Mouse (Mus musculus) MEL (cell line): ENCODE results near the gene Mdk. TPM values are rescaled to one million over a fixed set of nuclear protein-coding genes. Genes with fewer than 3 reads are reported as not detected.

Experiments
- DNase-seq: peaks from one replicate; pipeline ENCODE4 v3.0.0; 2011; ENCODE audit warnings: low read depth, low spot score
- H3K27ac ChIP-seq: 2 replicates; pipeline ENCODE4 v1.5.1; 2012; ENCODE audit warnings: low read depth, mild to moderate bottlenecking, control low read depth, low read length, moderate library complexity; ENCODE audit not compliant: control insufficient read depth
- H3K27me3 ChIP-seq, 2 experiments: fragments of 150-350 bp in 1 of 2; sonication (generic) in 1 of 2; 2 replicates each; pipeline ENCODE4 v1.6.1; 2012; ENCODE audit warnings: low read length in 2 of 2, mild to moderate bottlenecking in 2 of 2, improper control_type of control experiment in 1 of 2, moderate library complexity in 1 of 2; ENCODE audit not compliant: insufficient read depth in 2 of 2, control insufficient read depth in 1 of 2
- H3K36me3 ChIP-seq, 2 experiments: 2 replicates each; pipeline ENCODE4 v1.6.1; 2012 to 2014; ENCODE audit warnings: low read length in 2 of 2, improper control_type of control experiment in 1 of 2, inconsistent platforms in 1 of 2, mild to moderate bottlenecking in 1 of 2; ENCODE audit not compliant: insufficient read depth in 2 of 2, control insufficient read depth in 1 of 2
- H3K4me1 ChIP-seq, 2 experiments: fragments of 150-350 bp in 1 of 2; sonication (generic) in 1 of 2; 2 replicates each; pipeline ENCODE4 v1.6.1; 2012; ENCODE audit warnings: low read length in 2 of 2, improper control_type of control experiment in 1 of 2, mild to moderate bottlenecking in 1 of 2; ENCODE audit not compliant: insufficient read depth in 2 of 2, control insufficient read depth in 1 of 2
- H3K4me3 ChIP-seq, 2 experiments: fragments of 150-350 bp in 1 of 2; sonication (generic) in 1 of 2; 2 replicates each; pipeline ENCODE4 v1.5.1; 2012; ENCODE audit warnings: low read depth in 2 of 2, low read length in 2 of 2, mild to moderate bottlenecking in 2 of 2, moderate library complexity in 2 of 2, control low read depth in 1 of 2, improper control_type of control experiment in 1 of 2; ENCODE audit not compliant: control insufficient read depth in 1 of 2, insufficient read depth in 1 of 2
- H3K79me2 ChIP-seq: 2 replicates; pipeline ENCODE4 v1.6.1; 2012; ENCODE audit warnings: mild to moderate bottlenecking, low read length, moderate library complexity; ENCODE audit not compliant: control insufficient read depth, poor library complexity, insufficient read depth
- H3K9ac ChIP-seq: 2 replicates; pipeline ENCODE4 v1.6.1; 2012; ENCODE audit warnings: low read depth, mild to moderate bottlenecking, control low read depth, low read length, moderate library complexity; ENCODE audit not compliant: control insufficient read depth, poor library complexity, severe bottlenecking
- H3K9me3 ChIP-seq: fragments of 150-350 bp; sonication (generic); replicated peaks from 2 replicates; pipeline ENCODE4 v1.6.1; 2012; ENCODE audit warnings: mild to moderate bottlenecking, low read length, improper control_type of control experiment, moderate library complexity; ENCODE audit not compliant: insufficient read depth
- ELF1 ChIP-seq: IDR thresholded peaks from 2 replicates; pipeline ENCODE4 v1.6.1; 2014; ENCODE audit warnings: low read depth, mild to moderate bottlenecking, inconsistent platforms, low read length, improper control_type of control experiment, moderate library complexity
- EP300 ChIP-seq, 2 experiments: IDR thresholded peaks; 2 replicates each; pipeline ENCODE4 v1.6.1; 2011; ENCODE audit warnings: improper control_type of control experiment in 2 of 2, low read length in 2 of 2, low read depth in 1 of 2, mild to moderate bottlenecking in 1 of 2
- HCFC1 ChIP-seq: IDR thresholded peaks from 2 replicates; pipeline ENCODE4 v1.6.1; 2012; ENCODE audit warnings: low read depth, mild to moderate bottlenecking, inconsistent platforms, low read length, improper control_type of control experiment, moderate library complexity
- KAT2A ChIP-seq: conservative IDR thresholded peaks from 2 replicates; pipeline ENCODE4 v1.6.1; 2012; ENCODE audit warnings: low read depth, low read length, improper control_type of control experiment, inconsistent platforms
- MAZ ChIP-seq: IDR thresholded peaks from 2 replicates; pipeline ENCODE4 v1.6.1; 2012; ENCODE audit warnings: low read depth, mild to moderate bottlenecking, inconsistent platforms, low read length, improper control_type of control experiment
- MXI1 ChIP-seq: IDR thresholded peaks from 2 replicates; pipeline ENCODE4 v1.6.1; 2011; ENCODE audit warnings: mild to moderate bottlenecking, low read depth, low read length, improper control_type of control experiment
- MYB ChIP-seq: IDR thresholded peaks from 2 replicates; pipeline ENCODE4 v1.6.1; 2011; ENCODE audit warnings: mild to moderate bottlenecking, low read depth, low read length, improper control_type of control experiment
- MYC ChIP-seq: IDR thresholded peaks from 2 replicates; pipeline ENCODE4 v1.6.1; 2011; ENCODE audit warnings: low read depth, mild to moderate bottlenecking, low read length, improper control_type of control experiment, moderate library complexity
- NELFE ChIP-seq: IDR thresholded peaks from 2 replicates; pipeline ENCODE4 v1.6.1; 2011; ENCODE audit warnings: low read depth, low read length, improper control_type of control experiment
- NRF1 ChIP-seq: IDR thresholded peaks from 2 replicates; pipeline ENCODE4 v1.6.1; 2014; ENCODE audit warnings: low read depth, mild to moderate bottlenecking, inconsistent platforms, low read length, improper control_type of control experiment, moderate library complexity; ENCODE audit not compliant: poor library complexity, insufficient read depth, severe bottlenecking
- POLR2AphosphoS2 ChIP-seq: IDR thresholded peaks from 2 replicates; pipeline ENCODE4 v1.6.1; 2011; ENCODE audit warnings: low read length, improper control_type of control experiment
- POLR2AphosphoS5 ChIP-seq: IDR thresholded peaks from 2 replicates; pipeline ENCODE4 v1.6.1; 2012; ENCODE audit warnings: low read depth, borderline replicate concordance, mild to moderate bottlenecking, inconsistent platforms, low read length, moderate library complexity, mixed read lengths
- RCOR1 ChIP-seq: IDR thresholded peaks from 2 replicates; pipeline ENCODE4 v1.6.1; 2012; ENCODE audit warnings: low read depth, mild to moderate bottlenecking, inconsistent platforms, low read length, improper control_type of control experiment
- SMC3 ChIP-seq: IDR thresholded peaks from 2 replicates; pipeline ENCODE4 v1.6.1; 2011; ENCODE audit warnings: low read depth, low read length, improper control_type of control experiment
- TBP ChIP-seq: IDR thresholded peaks from 2 replicates; pipeline ENCODE4 v1.8.0; 2011; ENCODE audit warnings: low read depth, low read length, improper control_type of control experiment
- TCF12 ChIP-seq: IDR thresholded peaks from 2 replicates; pipeline ENCODE4 v1.6.1; 2014; ENCODE audit warnings: low read depth, mild to moderate bottlenecking, inconsistent platforms, low read length, improper control_type of control experiment, moderate library complexity
- USF2 ChIP-seq, 2 experiments: IDR thresholded peaks; 2 replicates each; pipeline ENCODE4 v1.6.1; 2011 to 2012; ENCODE audit warnings: improper control_type of control experiment in 2 of 2, low read length in 2 of 2, borderline replicate concordance in 1 of 2, inconsistent platforms in 1 of 2, low read depth in 1 of 2, mild to moderate bottlenecking in 1 of 2; ENCODE audit not compliant: insufficient read depth in 1 of 2
- ZKSCAN1 ChIP-seq: IDR thresholded peaks from 2 replicates; pipeline ENCODE4 v1.6.1; 2012; ENCODE audit warnings: low read depth, mild to moderate bottlenecking, inconsistent platforms, low read length, improper control_type of control experiment, moderate library complexity
- ZMIZ1 ChIP-seq: IDR thresholded peaks from 2 replicates; pipeline ENCODE4 v1.6.1; 2012; ENCODE audit warnings: low read depth, mild to moderate bottlenecking, inconsistent platforms, low read length, improper control_type of control experiment, moderate library complexity
- polyA plus RNA-seq, 2 experiments: library from polyadenylated mRNA; stranded (reverse) in 1 of 2; unstranded in 1 of 2; fragments of >175 nt in 1 of 2; fragments of >200 nt in 1 of 2; gene quantifications; 2 replicates each; pipeline versions ENCODE4 v1.2.1 to v1.2.4; 2012; ENCODE audit warnings: low replicate concordance in 2 of 2, low read depth in 1 of 2; ENCODE audit not compliant: insufficient read length in 2 of 2, insufficient read depth in 1 of 2, missing spikeins in 1 of 2
- total RNA-seq: library from RNA; depleted of rRNA; stranded (reverse); fragments of 300-350 nt; gene quantifications from 2 replicates; pipeline ENCODE4 v1.2.3, GENCODE M21; 2012

The Mdk gene
- total and polyA plus RNA-seq, 3 experiments = 0.19 to 3.4 TPM; not detected in 1

DNA sequence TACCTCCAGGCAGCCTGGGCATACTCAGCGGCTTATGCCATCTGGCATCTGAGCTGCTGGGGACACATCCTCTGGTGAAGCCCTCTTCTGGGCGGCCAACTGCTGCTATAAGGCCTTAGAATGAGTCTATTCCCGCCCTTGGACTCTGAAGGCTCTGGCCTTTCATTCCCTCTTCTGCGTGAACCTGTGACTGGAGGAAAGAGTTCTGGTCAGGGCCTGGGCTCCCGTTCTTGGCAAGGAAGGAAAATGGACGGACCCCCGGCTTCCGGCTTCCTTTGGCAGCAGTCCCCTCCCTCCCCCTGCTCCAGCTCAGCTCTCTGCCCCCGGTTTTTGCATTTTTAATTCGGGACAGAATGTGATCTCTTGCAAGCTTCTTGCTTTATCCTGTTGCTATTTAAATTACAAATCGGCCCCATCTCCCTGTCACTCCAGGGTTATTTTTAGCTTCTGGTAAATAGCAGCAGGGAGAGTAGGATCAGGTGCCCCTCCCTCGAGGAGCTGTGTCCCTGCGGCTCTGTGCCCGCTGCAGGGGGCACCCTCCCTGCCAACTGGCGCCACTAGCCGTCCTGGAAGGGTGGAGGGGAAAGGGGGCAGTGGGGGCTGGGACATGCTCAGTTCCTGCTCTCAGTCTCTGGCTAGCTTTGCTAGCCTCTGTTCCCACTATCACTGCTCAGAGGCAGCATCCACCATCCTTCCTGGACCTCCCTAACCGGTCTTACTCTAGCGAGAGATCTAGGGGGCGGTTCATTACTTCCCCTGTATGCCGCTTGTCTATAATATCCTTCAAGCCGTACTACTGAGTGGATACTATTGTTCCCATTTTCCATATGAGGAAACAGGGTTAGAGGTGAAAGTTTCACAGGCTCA lies 39.4 kb upstream of the Mdk start (continued):
- TF ChIP-seq USF2 (IDR thresholded peaks at IDR 0.05; ENCODE audit: borderline replicate concordance in 1 of 2, insufficient read depth in 1 of 2, low read depth in 1 of 2, low read length in 2 of 2) (no peak), MAZ (no peak), ZKSCAN1 (no peak)

- no peak for TF ChIP-seq NRF1
- TF ChIP-seq KAT2A = no peak
- TF ChIP-seq ZMIZ1 = no peak
- TF ChIP-seq ELF1 = no peak
- TF ChIP-seq HCFC1 = no peak
- TF ChIP-seq EP300 (IDR thresholded peaks at IDR 0.05; ENCODE audit: low read depth in 1 of 2, low read length in 2 of 2) = no peak
- TF ChIP-seq MYB = no peak
- TF ChIP-seq TBP = no peak
- TF ChIP-seq MXI1 = no peak
- no peak for TF ChIP-seq RCOR1
- no peak for TF ChIP-seq MYC
- TF ChIP-seq POLR2AphosphoS2 = no peak
- TF ChIP-seq SMC3 = no peak
- TF ChIP-seq TCF12 = no peak
- no peak for TF ChIP-seq MAZ
- no peak for TF ChIP-seq POLR2AphosphoS5
- TF ChIP-seq NELFE = no peak
- Histone ChIP-seq H3K27me3 (peaks cover 1 to 5% of the 10 kb centered on the region in 2 experiments; a peak in 2 of 4 replicates), H3K9ac (no peak overlapping the region), H3K79me2 (peaks cover 3% of the 10 kb centered on the region), H3K4me3 (no peak overlapping the region), H3K36me3 (peaks cover 0 to 10% of the 10 kb centered on the region in 2 experiments; a peak in 2 of 4 replicates), H3K4me1 (peaks cover 5 to 12% of the 10 kb centered on the region in 2 experiments; a peak in 3 of 4 replicates), H3K27ac (no peak overlapping the region), H3K9me3 (no peaks in the 10 kb centered on the region)
- no peak for DNase-seq
Observed at GRCm38 (mm10) chr2:91967962-91968361, 35.9 kb upstream of the Mdk start.
